Mouse (Mus musculus) small intestine, adult 2 months (tissue): Measurements from ENCODE around the gene Sugct.

Experiments used
- CTCF ChIP-seq: fragments of 200-500 bp; IDR thresholded peaks from 2 replicates; pipeline ENCODE4 v1.5.1; 2012; ENCODE audit warnings: low read depth, mild to moderate bottlenecking, control low read depth, inconsistent platforms, low read length, moderate library complexity, mixed read lengths; ENCODE audit not compliant: insufficient replicate concordance, insufficient read length; ENCODE audit errors: extremely low read depth
- POLR2A ChIP-seq: fragments of 200-500 bp; IDR thresholded peaks from 2 replicates; pipeline ENCODE4 v1.6.1; 2012; ENCODE audit warnings: low read depth, mild to moderate bottlenecking, control low read depth, inconsistent platforms, low read length, moderate library complexity

GRCm38 (mm10) chr13:16812268-16812667 lies 883.1 kb downstream of the Sugct start:
- no peak for TF ChIP-seq POLR2A
- no peak for TF ChIP-seq CTCF
